Comparison of ENCODE assay signal across 8 mouse cellular contexts in genomic region chr11:20347548-20347947, GRCm38 (mm10). TPM values are rescaled to one million over a fixed set of nuclear protein-coding genes. Genes with fewer than 3 reads are reported as not detected.
DNase-seq lines count a peak whose midpoint lies in the region; ATAC-seq and TF ChIP-seq lines count a peak whose summit lies in the region.

No protein-coding gene starts in this region.

- DNase-seq in lung, adult 18-20 months = peak; percentile 44 to 50
- no peak for DNase-seq in lung, postnatal 0 days (ENCODE audit: low spot score)
- peak; percentile 57 for DNase-seq in brain, embryonic 18.5 days (ENCODE audit: low read depth, low spot score)
- DNase-seq in gastrocnemius, adult 18-20 months (ENCODE audit: low spot score) = peak; percentile 11
- peak; percentile 76 to 80 for DNase-seq in layer of hippocampus, adult 2 months (ENCODE audit: low spot score in 2 of 2)
- DNase-seq in ovary, postnatal 36 days (ENCODE audit: low spot score) = peak; percentile 75
- no peak for DNase-seq in c-Kit-positive CD71-positive TER-119-positive erythroid progenitor cells, embryonic 14.5 days (ENCODE audit: low spot score)
- DNase-seq in B cell, adult 2 months = no peak

- ATAC-seq in lung, postnatal 0 days = no peak

- WGBS in lung, postnatal 0 days = 42% methylated on average over 6 of the region's 6 CpGs

- TF ChIP-seq CTCF in lung, postnatal 0 days (IDR thresholded peaks at IDR 0.05) = no peak
- no peak for TF ChIP-seq CTCF in layer of hippocampus, adult 2 months (conservative IDR thresholded peaks at IDR 0.05)

- no peak overlapping the region for H3K9ac ChIP-seq in lung, postnatal 0 days (replicated peaks; ENCODE audit: low read depth)

- no peaks in the 10 kb centered on the region for H3K4me1 ChIP-seq in lung, postnatal 0 days (ENCODE audit: insufficient read depth, low read depth, low read length)

- H3K27me3 ChIP-seq in lung, postnatal 0 days (replicated peaks; ENCODE audit: insufficient read depth, low read length) = no peaks in the 10 kb centered on the region

- no peaks in the 10 kb centered on the region for H3K36me3 ChIP-seq in lung, postnatal 0 days (ENCODE audit: insufficient read depth, low read length)

- no peak overlapping the region for H3K4me3 ChIP-seq in lung, postnatal 0 days (ENCODE audit: low read depth, low read length)
- no peak overlapping the region for H3K4me3 ChIP-seq in layer of hippocampus, adult 2 months

- no peaks in the 10 kb centered on the region for H3K9me3 ChIP-seq in lung, postnatal 0 days (ENCODE audit: low read length)

- H3K27ac ChIP-seq in lung, postnatal 0 days (ENCODE audit: low read length) = no peak overlapping the region
- peak overlapping the region; percentile 49; the same call in 1 of the 2 replicates for H3K27ac ChIP-seq in layer of hippocampus, adult 2 months

- no peak for TF ChIP-seq EP300 in lung, postnatal 0 days (IDR thresholded peaks at IDR 0.05)

- H3K4me2 ChIP-seq in lung, postnatal 0 days (replicated peaks; ENCODE audit: low read depth, low read length) = no peak overlapping the region

RNA-seq across cellular contexts. Expression of gene Slc1a4, which starts 15.0 kb away (rescaled TPM):
- 17.5 and 17.7 TPM in 2 replicates for polyA plus RNA-seq in lung, postnatal 0 days (2015; fragmentation: Nextera tagmentation; extraction: Ambion mirVana)
- total RNA-seq in gastrocnemius, adult 18-20 months (2021) = under 1 TPM; 0.46 to 0.83 TPM
- 10 to 100 TPM; 36.9 to 39.2 TPM for total RNA-seq in layer of hippocampus, adult 2 months (2021)

Comparison
In these comparisons a context has a peak if more than half of its experiments do, and no peak if none do; other contexts are left out.
1. DNase-seq: peak in lung, adult 18-20 months (2 of 2), brain, embryonic 18.5 days (single experiment), gastrocnemius, adult 18-20 months (single experiment), layer of hippocampus, adult 2 months (2 of 2) and ovary, postnatal 36 days (single experiment); none in lung, postnatal 0 days (single experiment), c-Kit-positive CD71-positive TER-119-positive erythroid progenitor cells, embryonic 14.5 days (single experiment) and B cell, adult 2 months (0 of 2).
2. RNA of gene Slc1a4, which starts 15.0 kb away (total RNA-seq): 36.9 to 39.2 TPM in layer of hippocampus, adult 2 months; 0.46 to 0.83 TPM in gastrocnemius, adult 18-20 months; every median in the first group is over 10 times any median in the second.